Mouse (Mus musculus): ENCODE results near the gene Sema3f. TPM values are rescaled to one million over a fixed set of nuclear protein-coding genes. Genes with fewer than 3 reads are reported as not detected.

Gene Sema3f
- polyA plus RNA-seq, 1 experiment = 1.4 TPM

DNA sequence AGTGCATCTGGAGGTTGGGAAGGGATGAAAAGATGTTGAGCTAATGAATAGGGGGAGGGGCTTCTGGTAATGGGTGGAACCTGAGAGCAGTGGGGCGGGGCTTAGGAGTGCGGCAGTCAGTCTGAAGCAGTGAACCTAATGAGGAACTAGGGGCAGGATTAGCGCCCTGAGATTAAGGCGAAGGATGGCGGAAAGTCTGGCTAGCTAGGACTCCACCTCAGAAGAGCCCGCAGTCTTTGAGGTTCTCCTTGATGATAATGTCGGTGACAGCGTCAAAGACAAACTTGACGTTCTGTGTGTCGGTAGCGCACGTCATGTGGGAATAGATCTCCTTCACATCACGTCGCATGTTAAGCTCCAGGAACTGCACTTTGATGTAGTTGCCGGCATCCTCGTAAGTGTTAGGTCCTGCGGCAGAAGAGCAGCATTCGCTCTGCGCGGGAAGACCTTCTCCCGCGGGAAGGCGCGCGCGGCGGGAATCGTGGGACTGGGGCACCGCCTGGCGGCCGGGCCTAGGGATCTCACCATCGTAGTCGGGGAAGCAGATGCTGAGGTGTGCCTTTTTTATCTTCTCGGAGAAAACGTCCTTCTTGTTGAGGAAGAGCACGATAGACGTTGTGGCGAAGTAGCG, 34.5 kb downstream of the Sema3f start:
- peaks cover 53% of the 10 kb centered on the region for H3K27me3 ChIP-seq (ENCODE audit: control insufficient read depth, insufficient read depth, insufficient read length)
- H3K4me3 ChIP-seq = no peak overlapping the region
- H3ac ChIP-seq (ENCODE audit: control insufficient read depth, insufficient read length) = no peak overlapping the region
- peak; percentile 42 for TF ChIP-seq E2F4 (IDR thresholded peaks at IDR 0.05; ENCODE audit: insufficient read depth)
- TF ChIP-seq POLR2A (IDR thresholded peaks at IDR 0.05; ENCODE audit: insufficient read length, low read depth) = no peak
- TF ChIP-seq USF1 (IDR thresholded peaks at IDR 0.05; ENCODE audit: low read depth) = no peak
- no peak for TF ChIP-seq TCF12 (IDR thresholded peaks at IDR 0.05; ENCODE audit: insufficient read depth, poor library complexity, severe bottlenecking)
- H3K4me2 ChIP-seq (ENCODE audit: low read depth) = peak overlapping the region; percentile 64
- no peaks in the 10 kb centered on the region for H3K36me3 ChIP-seq (ENCODE audit: control insufficient read depth, insufficient read depth)
- H3K79me2 ChIP-seq (ENCODE audit: control insufficient read depth, insufficient read depth) = no peaks in the 10 kb centered on the region

DNA sequence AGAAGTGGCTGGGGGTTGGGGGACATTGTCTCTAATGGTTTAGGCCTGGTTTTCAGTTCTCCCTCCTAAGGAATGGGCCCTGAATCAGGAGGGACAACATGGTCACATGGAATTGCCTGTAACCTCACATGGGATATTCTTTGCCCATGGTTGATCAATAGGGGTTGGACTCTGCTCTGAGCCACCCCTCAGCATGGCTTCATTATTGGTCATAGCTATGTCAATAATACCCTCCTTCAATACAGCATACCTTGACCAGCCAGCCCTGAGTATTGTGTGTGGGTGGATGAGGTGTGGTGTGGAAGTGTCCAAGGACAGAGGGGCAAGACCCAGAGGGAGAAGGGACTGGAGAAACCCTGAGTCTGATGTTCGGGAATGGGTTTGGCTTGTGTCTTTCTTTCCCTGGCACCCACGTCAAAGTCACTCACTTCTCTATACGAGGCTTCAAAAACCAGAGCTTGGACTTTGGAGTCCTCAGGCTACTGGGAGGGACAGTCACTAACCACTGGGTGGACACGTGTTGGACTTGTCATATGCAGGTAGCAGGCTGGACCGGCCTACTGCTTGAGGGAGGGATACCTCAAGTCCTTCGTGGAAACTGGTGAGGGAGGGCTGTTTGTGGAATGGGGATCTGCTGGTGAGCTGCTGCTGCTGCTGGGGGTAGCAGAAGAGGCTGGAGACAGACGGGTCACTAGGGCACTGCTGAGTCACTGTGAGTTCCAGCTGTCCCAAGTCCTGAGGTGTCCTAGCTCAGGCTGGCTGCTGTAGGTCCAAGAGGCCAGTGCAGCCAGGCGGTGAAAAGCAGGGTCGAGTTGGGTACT, 35.5 kb downstream of the Sema3f start:
- Histone ChIP-seq H3K4me3 (no peak overlapping the region), H3K36me3 (ENCODE audit: control insufficient read depth, insufficient read depth) (no peaks in the 10 kb centered on the region), H3K27me3 (ENCODE audit: control insufficient read depth, insufficient read depth, insufficient read length) (peaks cover 54% of the 10 kb centered on the region), H3K79me2 (ENCODE audit: control insufficient read depth, insufficient read depth) (no peaks in the 10 kb centered on the region), H3K4me2 (ENCODE audit: low read depth) (no peak overlapping the region), H3ac (ENCODE audit: control insufficient read depth, insufficient read length) (no peak overlapping the region)
- TF ChIP-seq MAX (IDR thresholded peaks at IDR 0.05; ENCODE audit: low read depth) (no peak), E2F4 (IDR thresholded peaks at IDR 0.05; ENCODE audit: insufficient read depth) (no peak), SRF (IDR thresholded peaks at IDR 0.05; ENCODE audit: control insufficient read depth, insufficient read length, low read depth) (no peak), POLR2AphosphoS2 (IDR thresholded peaks at IDR 0.05; ENCODE audit: insufficient read length, low read depth) (no peak), USF1 (IDR thresholded peaks at IDR 0.05; ENCODE audit: low read depth) (no peak), CEBPB (IDR thresholded peaks at IDR 0.05; ENCODE audit: insufficient read depth, poor library complexity, severe bottlenecking) (no peak), MYOD1 (IDR thresholded peaks at IDR 0.05; ENCODE audit: control insufficient read depth in 1 of 3, insufficient read length in 2 of 3, low read depth in 2 of 3) (no peak), POLR2A (IDR thresholded peaks at IDR 0.05; ENCODE audit: insufficient read length, low read depth) (no peak), TCF3 (IDR thresholded peaks at IDR 0.05; ENCODE audit: insufficient read length, low read depth) (no peak), TCF12 (IDR thresholded peaks at IDR 0.05; ENCODE audit: insufficient read depth, poor library complexity, severe bottlenecking) (no peak), REST (IDR thresholded peaks at IDR 0.05; ENCODE audit: insufficient read depth, insufficient read length) (no peak), MYOG (IDR thresholded peaks at IDR 0.05; ENCODE audit: control insufficient read depth in 1 of 3, insufficient read depth in 1 of 3, insufficient read length in 2 of 3, low read depth in 2 of 3) (no peak)

DNA sequence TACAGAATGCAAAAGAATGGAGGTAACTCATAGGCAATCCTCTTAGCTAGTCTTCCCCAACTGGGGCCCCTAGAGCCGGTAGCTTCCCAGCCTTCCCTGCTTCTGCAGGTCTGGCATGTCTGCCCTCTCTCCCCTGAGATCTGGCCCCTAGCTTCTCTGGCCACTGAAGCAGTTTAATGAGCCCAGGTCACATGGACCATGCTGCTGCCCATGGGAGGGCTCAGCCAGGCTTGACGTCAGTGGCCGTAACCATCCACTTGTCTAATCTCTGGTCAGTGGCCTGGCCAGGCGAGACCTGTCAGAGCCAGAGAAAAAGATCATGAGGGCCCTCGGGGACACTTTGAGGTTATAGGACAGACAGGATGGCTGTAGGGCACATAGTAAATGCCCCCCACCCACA, 40.0 kb downstream of the Sema3f start:
- Histone ChIP-seq H3K4me2 (ENCODE audit: low read depth) (no peak overlapping the region), H3K27me3 (ENCODE audit: control insufficient read depth, insufficient read depth, insufficient read length) (peaks cover 73% of the 10 kb centered on the region), H3K36me3 (ENCODE audit: control insufficient read depth, insufficient read depth) (no peaks in the 10 kb centered on the region), H3K4me3 (no peak overlapping the region), H3K79me2 (ENCODE audit: control insufficient read depth, insufficient read depth) (no peaks in the 10 kb centered on the region), H3ac (ENCODE audit: control insufficient read depth, insufficient read length) (no peak overlapping the region)
- TF ChIP-seq SRF (IDR thresholded peaks at IDR 0.05; ENCODE audit: control insufficient read depth, insufficient read length, low read depth) (no peak), MAX (IDR thresholded peaks at IDR 0.05; ENCODE audit: low read depth) (no peak), POLR2A (IDR thresholded peaks at IDR 0.05; ENCODE audit: insufficient read length, low read depth) (no peak), CEBPB (IDR thresholded peaks at IDR 0.05; ENCODE audit: insufficient read depth, poor library complexity, severe bottlenecking) (no peak), TCF3 (IDR thresholded peaks at IDR 0.05; ENCODE audit: insufficient read length, low read depth) (no peak), TCF12 (IDR thresholded peaks at IDR 0.05; ENCODE audit: insufficient read depth, poor library complexity, severe bottlenecking) (no peak), MYOG (IDR thresholded peaks at IDR 0.05; ENCODE audit: control insufficient read depth in 1 of 3, insufficient read depth in 1 of 3, insufficient read length in 2 of 3, low read depth in 2 of 3) (no peak), E2F4 (IDR thresholded peaks at IDR 0.05; ENCODE audit: insufficient read depth) (no peak), MYOD1 (IDR thresholded peaks at IDR 0.05; ENCODE audit: control insufficient read depth in 1 of 3, insufficient read length in 2 of 3, low read depth in 2 of 3) (no peak), REST (IDR thresholded peaks at IDR 0.05; ENCODE audit: insufficient read depth, insufficient read length) (no peak), USF1 (IDR thresholded peaks at IDR 0.05; ENCODE audit: low read depth) (no peak), POLR2AphosphoS2 (IDR thresholded peaks at IDR 0.05; ENCODE audit: insufficient read length, low read depth) (no peak)

DNA sequence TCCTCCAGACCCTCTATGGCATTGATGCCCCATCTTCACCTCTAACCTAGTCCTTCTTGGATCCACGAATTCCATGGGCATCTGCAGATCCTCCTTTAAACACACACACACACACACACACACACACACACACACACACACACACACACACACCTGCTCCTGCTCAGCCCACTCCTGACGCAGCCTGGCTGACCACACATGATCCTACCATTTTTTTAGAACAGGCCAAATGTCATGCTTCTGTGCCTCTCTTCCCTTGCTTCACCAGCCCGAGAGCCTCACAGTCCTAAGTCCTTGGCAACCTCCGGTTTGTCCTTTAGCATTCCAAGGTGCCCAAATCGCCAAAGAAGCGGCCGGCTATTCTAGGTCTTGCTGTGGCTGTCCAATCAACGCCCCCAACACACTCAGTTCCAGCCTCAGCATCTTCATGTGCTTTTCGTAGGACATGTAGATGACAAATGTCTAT, 40.8 kb downstream of the Sema3f start, which contains the start of gene Slc38a3:
Gene Slc38a3, minus strand, starts transcription at position 51 of the 466 bp plus-strand sequence.
- peaks cover 72% of the 10 kb centered on the region for H3K27me3 ChIP-seq (ENCODE audit: control insufficient read depth, insufficient read depth, insufficient read length)
- no peaks in the 10 kb centered on the region for H3K36me3 ChIP-seq (ENCODE audit: control insufficient read depth, insufficient read depth)
- no peak within 1 kb of the TSS for H3ac ChIP-seq (ENCODE audit: control insufficient read depth, insufficient read length)
- no peak within 1 kb of the TSS for H3K4me2 ChIP-seq (ENCODE audit: low read depth)
- no peaks in the 10 kb centered on the region for H3K79me2 ChIP-seq (ENCODE audit: control insufficient read depth, insufficient read depth)
- TF ChIP-seq MYOD1 (IDR thresholded peaks at IDR 0.05; ENCODE audit: control insufficient read depth in 1 of 3, insufficient read length in 2 of 3, low read depth in 2 of 3) (no peak), MYOG (IDR thresholded peaks at IDR 0.05; ENCODE audit: control insufficient read depth in 1 of 3, insufficient read depth in 1 of 3, insufficient read length in 2 of 3, low read depth in 2 of 3) (no peak), CEBPB (IDR thresholded peaks at IDR 0.05; ENCODE audit: insufficient read depth, poor library complexity, severe bottlenecking) (no peak)
- H3K4me3 ChIP-seq = no peak within 1 kb of the TSS

Measured in myocyte (in vitro differentiated cells).